ENCODE assay signal across 9 mouse cellular contexts in the genomic region with DNA sequence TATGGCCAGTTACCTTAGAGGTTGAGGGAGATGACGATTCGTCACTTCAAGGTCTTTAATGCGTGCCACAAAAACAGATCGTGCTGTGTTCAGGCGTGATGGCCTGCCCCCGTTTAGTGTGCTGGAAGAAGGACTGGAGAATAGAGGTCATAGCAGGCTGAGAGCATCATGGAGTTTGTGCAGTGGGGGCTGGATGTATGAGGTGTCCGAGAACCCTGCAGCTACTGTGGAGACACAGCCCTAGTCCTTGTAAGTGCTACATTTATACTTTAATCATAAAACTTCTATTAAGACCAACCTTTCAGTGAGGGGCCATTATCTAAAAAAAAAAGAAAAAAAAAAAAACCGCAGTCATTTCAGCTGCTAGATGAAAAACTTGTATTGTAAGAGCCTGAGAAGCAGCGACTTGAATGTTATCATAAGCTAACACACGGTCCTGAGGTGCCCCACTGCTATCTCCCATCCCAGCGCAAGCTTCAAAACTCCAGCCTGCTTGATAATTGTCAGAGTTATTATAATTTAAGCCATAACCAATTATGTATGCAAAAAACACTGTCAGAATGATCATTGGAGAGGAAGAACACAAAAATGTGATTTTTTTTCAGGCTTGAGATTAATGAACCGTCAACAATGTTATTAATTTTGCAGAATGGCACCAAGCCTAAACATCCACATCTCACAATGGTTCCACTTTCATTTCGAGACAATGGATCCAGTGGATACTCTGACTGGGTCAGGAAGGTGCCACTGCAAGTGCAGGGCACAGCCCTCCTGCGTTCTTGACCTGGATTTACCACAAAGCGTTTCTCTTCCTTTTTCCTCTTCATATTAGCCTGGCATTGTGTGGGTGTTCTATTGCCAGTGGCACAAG.
A peak's percentile ranks its signal among the peaks of the same experiment; 100 is the strongest.
DNase-seq lines count a peak whose midpoint lies in the region; ATAC-seq and TF ChIP-seq lines count a peak whose summit lies in the region.
"Had no signal": no experiment of that assay in that cellular context is flagged by ENCODE, and none has a peak within 500 bp of the region (broad histone marks: within the 10 kb centered on the region; RNA-seq: fewer than 3 reads in every experiment).

No protein-coding gene starts in this region.

- peaks cover 0 to 2% of the 10 kb centered on the region in 2 experiments; a peak in 1 of 4 replicates for H3K4me1 ChIP-seq in ES-E14 (ENCODE audit: control insufficient read depth in 2 of 2, insufficient read depth in 2 of 2, low read length in 2 of 2, poor library complexity in 1 of 2)
- H3K4me1 ChIP-seq in liver, embryonic 11.5 days (replicated peaks; ENCODE audit: control insufficient read depth, insufficient read depth, low read length): peaks cover 26% of the 10 kb centered on the region
- H3K4me1 ChIP-seq in midbrain, embryonic 11.5 days (ENCODE audit: control insufficient read depth, insufficient read depth, low read length): no peaks in the 10 kb centered on the region

- 0 out of 2 replicates have a peak overlapping the region, but pooled peaks have one; percentile 40 for H3K27ac ChIP-seq in ES-E14 (ENCODE audit: insufficient read depth, low read depth, low read length, poor library complexity, severe bottlenecking)
- H3K27ac ChIP-seq in liver, embryonic 11.5 days (ENCODE audit: low read depth, low read length): peak overlapping the region; percentile 83
- no peak overlapping the region for H3K27ac ChIP-seq in midbrain, embryonic 11.5 days (ENCODE audit: low read depth, low read length)
- H3K27ac ChIP-seq: limb, embryonic 15.5 days had no signal

- in situ Hi-C loops in ES-E14 (cut with MboI; ENCODE audit: low sequenced_read_pairs in 2 of 2, unreplicated experiment in 2 of 2): no loop called here

- no peak overlapping the region for H3K4me3 ChIP-seq in ES-E14 (ENCODE audit: insufficient read depth in 1 of 2, low read depth in 1 of 2, low read length in 2 of 2, poor library complexity in 1 of 2, severe bottlenecking in 1 of 2)
- H3K4me3 ChIP-seq in liver, embryonic 11.5 days (ENCODE audit: low read depth, low read length): no peak overlapping the region
- H3K4me3 ChIP-seq in midbrain, embryonic 11.5 days (ENCODE audit: low read depth, low read length): no peak overlapping the region
- H3K4me3 ChIP-seq: limb, embryonic 15.5 days had no signal

- DNase-seq in ES-E14 (ENCODE audit: low read depth, low spot score): no peak
- peak; percentile 90 for DNase-seq in Muller cell, postnatal 12 days (ENCODE audit: inconsistent ontology term)
- DNase-seq in liver, embryonic 11.5 days (ENCODE audit: low spot score): no peak
- peak; percentile 41 for DNase-seq in midbrain, embryonic 11.5 days (ENCODE audit: low spot score, missing footprints)
- no peak for DNase-seq in frontal cortex, postnatal 25 days (ENCODE audit: low spot score in 2 of 2)
- DNase-seq in adrenal gland, postnatal 14 days: no peak
- DNase-seq in natural killer cell, adult 2 months (ENCODE audit: low spot score in 2 of 2): no peak
- DNase-seq: kidney, adult 11 months had no signal

- H3K4me2 ChIP-seq in liver, embryonic 11.5 days: peak overlapping the region; percentile 50
- no peak overlapping the region for H3K4me2 ChIP-seq in midbrain, embryonic 11.5 days
- H3K4me2 ChIP-seq: limb, embryonic 15.5 days had no signal

- H3K9me3 ChIP-seq in ES-E14 (ENCODE audit: control insufficient read depth, insufficient read depth, low read depth, low read length): no peaks in the 10 kb centered on the region
- no peaks in the 10 kb centered on the region for H3K9me3 ChIP-seq in liver, embryonic 11.5 days (ENCODE audit: control insufficient read depth, low read length)
- H3K9me3 ChIP-seq in midbrain, embryonic 11.5 days (ENCODE audit: control insufficient read depth, low read length): no peaks in the 10 kb centered on the region
- H3K9me3 ChIP-seq: limb, embryonic 15.5 days had no signal

- 49% methylated on average over 15 of the region's 15 CpGs for WGBS in liver, embryonic 11.5 days
- WGBS in midbrain, embryonic 11.5 days: 86% methylated on average over 15 of the region's 15 CpGs

- H3K9ac ChIP-seq in ES-E14 (ENCODE audit: insufficient read depth, low read depth, low read length, poor library complexity, severe bottlenecking): no peak overlapping the region
- H3K9ac ChIP-seq in liver, embryonic 11.5 days (ENCODE audit: low read depth, low read length): peak overlapping the region; percentile 10; the same call in 1 of the 2 replicates
- no peak overlapping the region for H3K9ac ChIP-seq in midbrain, embryonic 11.5 days (ENCODE audit: low read length)
- H3K9ac ChIP-seq: limb, embryonic 15.5 days had no signal

- no peaks in the 10 kb centered on the region for H3K27me3 ChIP-seq in liver, embryonic 11.5 days (replicated peaks; ENCODE audit: control insufficient read depth, insufficient read depth, low read length)
- no peaks in the 10 kb centered on the region for H3K27me3 ChIP-seq in midbrain, embryonic 11.5 days (ENCODE audit: control insufficient read depth, insufficient read depth, low read length)
- H3K27me3 ChIP-seq: limb, embryonic 15.5 days had no signal

- no peaks in the 10 kb centered on the region for H3K36me3 ChIP-seq in ES-E14 (ENCODE audit: control insufficient read depth, insufficient read depth, low read length, poor library complexity, severe bottlenecking)
- no peaks in the 10 kb centered on the region for H3K36me3 ChIP-seq in liver, embryonic 11.5 days (ENCODE audit: control insufficient read depth, insufficient read depth, low read length)
- H3K36me3 ChIP-seq in midbrain, embryonic 11.5 days (ENCODE audit: control insufficient read depth, insufficient read depth, low read length): no peaks in the 10 kb centered on the region
- H3K36me3 ChIP-seq: limb, embryonic 15.5 days had no signal

- peak; percentile 93 for ATAC-seq in liver, embryonic 11.5 days (replicated peaks; ENCODE audit: low FRiP score)
- no peak for ATAC-seq in midbrain, embryonic 11.5 days (ENCODE audit: low FRiP score)

TF ChIP-seq in ES-E14, 5 proteins besides CTCF, POLR2A, EP300 and RAD21:
- no peak for TF ChIP-seq ZNF384 (IDR thresholded peaks at IDR 0.05; ENCODE audit: low read depth, low read length)
- no peak for TF ChIP-seq ZC3H11A (IDR thresholded peaks at IDR 0.05; ENCODE audit: borderline replicate concordance, low read depth, low read length)
- no peak for TF ChIP-seq CHD2 (IDR thresholded peaks at IDR 0.05; ENCODE audit: low read depth, low read length)
- TF ChIP-seq MAFK (IDR thresholded peaks at IDR 0.05; ENCODE audit: insufficient read depth, low read depth, low read length): no peak
- no peak for TF ChIP-seq HCFC1 (IDR thresholded peaks at IDR 0.05; ENCODE audit: borderline replicate concordance, insufficient read depth, low read length)

Comparison
In these comparisons a context has a peak if more than half of its experiments do, and no peak if none do; other contexts are left out.
1. DNase-seq: peak in Muller cell, postnatal 12 days (single experiment) and midbrain, embryonic 11.5 days (single experiment); none in ES-E14 (single experiment), liver, embryonic 11.5 days (single experiment), frontal cortex, postnatal 25 days (0 of 2), adrenal gland, postnatal 14 days (single experiment) and natural killer cell, adult 2 months (0 of 2).